Mouse (Mus musculus): Measurements from ENCODE around the gene Cpne5. TPM values are rescaled to one million over a fixed set of nuclear protein-coding genes. Genes with fewer than 3 reads are reported as not detected.
"Not testable (repeated sequence)": the region's sequence is repeated elsewhere in the genome, so short reads cannot be mapped to it uniquely, and the experiment has no call there.

The Cpne5 gene
- polyA plus RNA-seq, 1 experiment from 2014 or later: 12.9 TPM

DNA sequence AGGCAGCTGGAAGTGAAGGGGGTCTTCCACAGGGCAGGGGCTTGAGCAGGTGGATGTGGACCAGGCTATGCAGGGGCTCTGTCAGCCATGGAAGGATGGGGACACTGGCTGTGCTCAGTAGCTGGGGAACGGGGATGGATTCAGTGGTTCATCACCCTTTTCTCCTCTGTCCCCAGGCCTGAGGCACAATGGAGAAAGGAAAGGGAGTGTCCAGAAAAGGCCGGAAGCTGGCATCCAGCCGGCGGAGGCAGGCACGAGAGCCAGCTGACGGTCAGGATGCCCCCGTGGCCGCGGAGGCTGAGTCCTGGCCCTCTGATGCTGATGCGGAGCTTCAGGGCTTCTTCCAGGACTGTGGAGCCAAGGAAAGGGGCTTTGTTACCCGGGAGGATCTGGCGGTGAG is 117.3 kb downstream of the Cpne5 start:
- 65% methylated on average over 12 of the region's 12 CpGs for WGBS
- Histone ChIP-seq H3K9me3 (ENCODE audit: control insufficient read depth, low read length) (no peaks in the 10 kb centered on the region), H3K27me3 (replicated peaks; ENCODE audit: control insufficient read depth, insufficient read depth, low read length) (no peaks in the 10 kb centered on the region), H3K4me1 (replicated peaks; ENCODE audit: control insufficient read depth, insufficient read depth, low read length) (peaks cover 12% of the 10 kb centered on the region), H3K27ac (ENCODE audit: low read depth) (no peak overlapping the region), H3K4me2 (ENCODE audit: low read length) (no peak overlapping the region), H3K36me3 (ENCODE audit: control insufficient read depth, insufficient read depth, low read length) (no peaks in the 10 kb centered on the region), H3K4me3 (ENCODE audit: low read depth, low read length) (no peak overlapping the region), H3K9ac (ENCODE audit: low read length) (no peak overlapping the region)
- ATAC-seq (replicated peaks; ENCODE audit: low FRiP score, low TSS enrichment, low read depth) (no peak), DNase-seq (ENCODE audit: low spot score) (no peak)

DNA sequence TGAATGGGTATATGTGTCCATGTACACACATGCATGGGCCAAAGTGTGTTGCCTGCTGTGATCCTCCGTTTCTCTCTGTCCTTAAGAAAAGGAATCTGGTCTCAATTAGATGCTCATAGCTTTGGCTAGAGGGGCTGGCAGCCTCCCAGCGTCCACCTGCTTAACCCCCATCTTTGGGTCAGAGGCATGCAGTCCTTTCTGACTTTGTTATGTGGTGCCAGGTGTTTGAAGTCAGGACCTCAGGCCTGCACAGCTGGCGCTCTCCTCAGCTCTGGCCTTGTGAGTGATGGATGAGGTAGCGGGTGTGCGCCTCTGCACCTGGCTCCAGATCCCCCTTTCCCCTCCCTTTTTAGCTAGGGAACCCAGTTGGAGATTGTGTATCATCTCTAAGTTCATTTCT is 119.9 kb downstream of the Cpne5 start:
- Histone ChIP-seq H3K4me1 (replicated peaks; ENCODE audit: control insufficient read depth, insufficient read depth, low read length) (peaks cover 4% of the 10 kb centered on the region), H3K9ac (ENCODE audit: low read length) (no peak overlapping the region), H3K27me3 (replicated peaks; ENCODE audit: control insufficient read depth, insufficient read depth, low read length) (no peaks in the 10 kb centered on the region), H3K9me3 (ENCODE audit: control insufficient read depth, low read length) (no peaks in the 10 kb centered on the region), H3K27ac (ENCODE audit: low read depth) (no peak overlapping the region), H3K36me3 (ENCODE audit: control insufficient read depth, insufficient read depth, low read length) (no peaks in the 10 kb centered on the region), H3K4me2 (ENCODE audit: low read length) (no peak overlapping the region), H3K4me3 (ENCODE audit: low read depth, low read length) (no peak overlapping the region)
- ATAC-seq (replicated peaks; ENCODE audit: low FRiP score, low TSS enrichment, low read depth) (no peak), DNase-seq (ENCODE audit: low spot score) (no peak)
- WGBS: 38% methylated on average over 5 of the region's 5 CpGs

DNA sequence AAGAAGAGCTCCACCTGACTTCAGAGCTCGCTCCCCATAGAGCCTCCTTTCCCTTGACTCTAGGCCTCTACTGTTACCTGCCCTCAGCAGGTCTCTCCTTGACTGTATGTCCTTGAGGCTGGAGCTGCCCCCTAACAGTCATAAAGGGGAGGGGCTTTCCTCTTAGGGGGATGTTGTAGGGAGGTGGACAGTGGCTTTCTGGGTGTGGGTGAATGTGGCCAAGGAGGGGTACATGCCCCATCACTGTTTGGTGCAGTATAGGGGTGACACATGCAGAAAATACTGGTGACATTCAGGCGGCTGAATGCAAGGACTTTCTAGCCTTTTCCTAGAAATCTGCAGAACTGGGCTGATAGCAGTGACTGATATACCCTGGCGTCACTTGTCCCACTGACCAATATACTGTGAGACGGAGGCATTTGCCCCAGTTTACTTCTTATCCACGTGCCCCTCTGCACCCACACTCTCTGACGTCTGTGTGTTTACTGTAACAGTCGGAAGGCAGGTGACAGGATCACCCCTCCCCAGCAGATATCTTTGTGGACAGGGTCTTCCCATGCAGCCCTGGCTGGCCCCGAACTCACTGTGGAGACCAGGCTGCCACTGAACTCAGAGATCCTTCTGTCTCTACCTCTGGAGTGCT is 120.8 kb downstream of the Cpne5 start:
- DNase-seq (ENCODE audit: low spot score) (no peak), ATAC-seq (replicated peaks; ENCODE audit: low FRiP score, low TSS enrichment, low read depth) (no peak)
- no peak overlapping the region for H3K9ac ChIP-seq (ENCODE audit: low read length)
- H3K27me3 ChIP-seq (replicated peaks; ENCODE audit: control insufficient read depth, insufficient read depth, low read length): no peaks in the 10 kb centered on the region
- no peaks in the 10 kb centered on the region for H3K4me1 ChIP-seq (replicated peaks; ENCODE audit: control insufficient read depth, insufficient read depth, low read length)
- WGBS: 72% methylated on average over 8 of the region's 8 CpGs
- no peak overlapping the region for H3K27ac ChIP-seq (ENCODE audit: low read depth)
- no peak overlapping the region for H3K4me3 ChIP-seq (ENCODE audit: low read depth, low read length)
- no peaks in the 10 kb centered on the region for H3K9me3 ChIP-seq (ENCODE audit: control insufficient read depth, low read length)
- no peaks in the 10 kb centered on the region for H3K36me3 ChIP-seq (ENCODE audit: control insufficient read depth, insufficient read depth, low read length)
- H3K4me2 ChIP-seq (ENCODE audit: low read length): no peak overlapping the region

DNA sequence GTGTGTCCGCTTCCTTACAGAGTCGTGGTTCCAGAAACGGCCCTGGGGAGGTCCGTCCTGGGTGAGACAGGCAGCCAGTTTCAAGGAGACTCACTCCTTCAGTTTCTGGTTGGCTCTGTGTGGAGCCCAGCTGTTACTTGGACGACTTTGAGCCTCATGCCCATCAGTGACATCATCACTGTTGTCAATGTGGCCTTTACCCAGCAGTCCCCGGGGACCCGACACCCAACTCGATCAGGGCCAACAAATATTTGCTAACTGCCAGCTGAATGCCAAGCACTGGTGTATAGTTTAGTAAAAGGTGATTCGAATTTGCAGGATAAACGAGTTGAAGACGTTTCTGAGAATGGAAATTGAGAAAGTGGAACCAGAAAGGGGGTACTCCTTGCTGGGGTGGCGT is 121.9 kb downstream of the Cpne5 start:
- no peak overlapping the region for H3K4me3 ChIP-seq (ENCODE audit: low read depth, low read length)
- WGBS: 73% methylated on average over 12 of the region's 12 CpGs
- no peak for ATAC-seq (replicated peaks; ENCODE audit: low FRiP score, low TSS enrichment, low read depth)
- no peaks in the 10 kb centered on the region for H3K9me3 ChIP-seq (ENCODE audit: control insufficient read depth, low read length)
- no peaks in the 10 kb centered on the region for H3K36me3 ChIP-seq (ENCODE audit: control insufficient read depth, insufficient read depth, low read length)
- H3K27ac ChIP-seq (ENCODE audit: low read depth): no peak overlapping the region
- H3K9ac ChIP-seq (ENCODE audit: low read length): no peak overlapping the region
- H3K4me2 ChIP-seq (ENCODE audit: low read length): no peak overlapping the region
- no peak for DNase-seq (ENCODE audit: low spot score)
- no peaks in the 10 kb centered on the region for H3K4me1 ChIP-seq (replicated peaks; ENCODE audit: control insufficient read depth, insufficient read depth, low read length)
- H3K27me3 ChIP-seq (replicated peaks; ENCODE audit: control insufficient read depth, insufficient read depth, low read length): no peaks in the 10 kb centered on the region

DNA sequence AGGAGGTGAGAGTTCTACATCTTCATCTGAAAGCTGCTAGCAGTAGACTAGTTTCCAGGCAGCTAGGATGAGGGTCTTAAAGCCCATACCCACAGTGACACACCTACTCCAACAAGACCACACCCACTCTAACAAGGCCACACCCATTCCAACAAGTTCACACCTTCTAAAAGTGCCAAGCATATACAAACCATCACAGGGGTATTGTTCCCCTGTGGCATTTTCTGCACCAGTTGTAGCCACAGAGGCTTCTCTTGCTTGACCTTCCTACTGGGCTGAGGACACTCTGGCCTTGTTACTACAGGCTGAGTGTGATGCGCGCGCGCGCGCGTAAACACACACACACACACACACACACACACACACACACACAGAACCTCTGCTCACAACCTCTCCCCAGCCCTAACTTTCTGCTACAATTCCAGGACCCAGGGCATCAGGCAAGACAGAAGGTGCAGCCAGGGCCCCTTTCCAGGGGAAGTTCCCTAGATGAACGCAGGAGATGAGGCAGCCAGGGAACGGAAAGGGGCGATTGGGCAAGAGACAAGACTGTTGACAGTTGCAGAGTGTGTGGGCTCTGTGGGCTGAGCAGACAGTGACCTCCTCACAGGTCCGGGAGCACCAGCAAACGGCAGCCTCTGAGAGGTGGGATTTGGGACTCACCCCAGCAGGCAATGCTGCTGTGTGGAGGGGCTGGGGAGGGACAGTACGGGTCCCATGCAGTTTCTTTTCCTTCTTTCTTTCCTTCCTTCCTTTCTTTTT is 124.2 kb downstream of the Cpne5 start, which contains the start of gene Rab44:
TSS of gene Rab44 (plus strand) at position 555 of the 762 bp plus-strand sequence.
- Histone ChIP-seq H3K9ac (ENCODE audit: low read length) (no peak within 1 kb of the TSS), H3K4me1 (replicated peaks; ENCODE audit: control insufficient read depth, insufficient read depth, low read length) (no peaks in the 10 kb centered on the region), H3K27me3 (replicated peaks; ENCODE audit: control insufficient read depth, insufficient read depth, low read length) (no peaks in the 10 kb centered on the region), H3K4me3 (ENCODE audit: low read depth, low read length) (no peak within 1 kb of the TSS), H3K36me3 (ENCODE audit: control insufficient read depth, insufficient read depth, low read length) (no peaks in the 10 kb centered on the region), H3K4me2 (ENCODE audit: low read length) (no peak within 1 kb of the TSS), H3K9me3 (ENCODE audit: control insufficient read depth, low read length) (no peaks in the 10 kb centered on the region), H3K27ac (ENCODE audit: low read depth) (no peak within 1 kb of the TSS)
- WGBS: 84% methylated on average over 13 of the region's 13 CpGs
- DNase-seq (ENCODE audit: low spot score): no peak
- ATAC-seq (replicated peaks; ENCODE audit: low FRiP score, low TSS enrichment, low read depth): no peak

DNA sequence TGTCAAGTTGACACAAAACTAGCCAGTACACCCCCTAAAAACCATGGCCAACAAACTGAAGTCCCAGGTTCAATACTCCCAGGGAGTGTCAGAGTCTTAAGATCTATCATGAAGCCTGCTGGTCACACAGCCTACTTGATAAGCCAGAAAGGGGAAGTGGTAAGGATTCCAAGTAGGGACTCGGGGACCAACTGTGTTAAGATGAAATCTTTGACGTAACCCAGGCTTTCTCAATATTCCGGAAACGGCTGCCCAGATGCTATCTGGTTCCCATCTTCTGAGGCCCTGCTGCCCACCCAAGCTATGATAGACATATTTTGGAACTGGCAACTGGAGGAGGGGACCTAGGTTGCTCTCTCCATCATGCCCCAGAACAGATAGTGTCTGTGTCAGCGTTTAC is 126.6 kb downstream of the Cpne5 start:
- no peak for DNase-seq (ENCODE audit: low spot score)
- H3K9ac ChIP-seq (ENCODE audit: low read length): no peak overlapping the region
- H3K27me3 ChIP-seq (replicated peaks; ENCODE audit: control insufficient read depth, insufficient read depth, low read length): no peaks in the 10 kb centered on the region
- no peak for ATAC-seq (replicated peaks; ENCODE audit: low FRiP score, low TSS enrichment, low read depth)
- no peak overlapping the region for H3K4me3 ChIP-seq (ENCODE audit: low read depth, low read length)
- WGBS: 56% methylated on average over 5 of the region's 5 CpGs
- no peak overlapping the region for H3K4me2 ChIP-seq (ENCODE audit: low read length)
- no peaks in the 10 kb centered on the region for H3K9me3 ChIP-seq (ENCODE audit: control insufficient read depth, low read length)
- H3K4me1 ChIP-seq (replicated peaks; ENCODE audit: control insufficient read depth, insufficient read depth, low read length): no peaks in the 10 kb centered on the region
- no peaks in the 10 kb centered on the region for H3K36me3 ChIP-seq (ENCODE audit: control insufficient read depth, insufficient read depth, low read length)
- no peak overlapping the region for H3K27ac ChIP-seq (ENCODE audit: low read depth)

DNA sequence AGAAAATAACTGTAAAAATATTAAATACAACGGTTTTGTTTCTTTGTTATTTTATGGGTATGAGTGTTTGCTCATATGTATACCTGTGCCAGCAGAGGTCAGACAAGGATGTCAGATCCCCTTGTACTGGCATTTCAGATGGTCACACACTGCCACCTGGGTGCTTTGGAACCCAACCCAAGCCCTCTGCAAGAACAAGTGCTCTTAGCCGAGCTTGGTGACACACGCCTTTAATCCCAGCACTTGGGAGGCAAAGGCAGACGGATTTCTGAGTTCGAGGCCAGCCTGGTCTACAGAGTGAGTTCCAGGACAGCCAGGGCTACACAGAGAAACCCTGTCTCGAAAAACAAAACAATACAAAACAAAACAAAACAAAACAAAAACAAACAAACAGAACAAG is 127.6 kb downstream of the Cpne5 start:
- not testable (repeated sequence) for H3K27me3 ChIP-seq (replicated peaks; ENCODE audit: control insufficient read depth, insufficient read depth, low read length); H3K9ac ChIP-seq (ENCODE audit: low read length); DNase-seq (ENCODE audit: low spot score); H3K4me2 ChIP-seq (ENCODE audit: low read length); ATAC-seq (replicated peaks; ENCODE audit: low FRiP score, low TSS enrichment, low read depth); H3K27ac ChIP-seq (ENCODE audit: low read depth); H3K36me3 ChIP-seq (ENCODE audit: control insufficient read depth, insufficient read depth, low read length); H3K9me3 ChIP-seq (ENCODE audit: control insufficient read depth, low read length); H3K4me3 ChIP-seq (ENCODE audit: low read depth, low read length); H3K4me1 ChIP-seq (replicated peaks; ENCODE audit: control insufficient read depth, insufficient read depth, low read length)
- WGBS: 85% methylated on average over 6 of the region's 6 CpGs
